Mouse (Mus musculus) CD4-positive naive resting alpha-beta T cell, adult 57 days (primary cell): ENCODE measurements around the gene Jhy. TPM values are rescaled to one million over a fixed set of nuclear protein-coding genes. Genes with fewer than 3 reads are reported as not detected.

Experiments
- total RNA-seq: library from RNA; stranded (reverse); gene quantifications from one replicate; pipeline ENCODE4 v1.2.4, GENCODE M21; 2023

The Jhy gene
- not detected for total RNA-seq

GRCm38 (mm10) chr9:40963586-40964417 lies at the start of gene Jhy:
Gene Jhy (minus strand): TSS chr9:40964118.

GRCm38 (mm10) chr9:41004415-41004814 lies 40.5 kb upstream of the Jhy start, which contains the start of gene Crtam:
Gene Crtam (minus strand): TSS chr9:41004628.

GRCm38 (mm10) chr9:40873556-40874470 lies 90.1 kb downstream of the Jhy start, which contains the start of gene Bsx:
Gene Bsx (plus strand): TSS chr9:40874127.

Other genes with a start within 250 kb of the Jhy start
- 1,746 TPM for gene Hspa8, start 163.1 kb downstream of the Jhy start, total RNA-seq
- gene Bsx, start 90.0 kb downstream of the Jhy start, total RNA-seq: not detected
- 4.8 TPM for gene Crtam, start 40.5 kb upstream of the Jhy start, total RNA-seq
- 21.2 TPM for gene Ubash3b, start 197.6 kb upstream of the Jhy start, total RNA-seq